ENCODE assay signal across 8 mouse cellular contexts in the genomic region with DNA sequence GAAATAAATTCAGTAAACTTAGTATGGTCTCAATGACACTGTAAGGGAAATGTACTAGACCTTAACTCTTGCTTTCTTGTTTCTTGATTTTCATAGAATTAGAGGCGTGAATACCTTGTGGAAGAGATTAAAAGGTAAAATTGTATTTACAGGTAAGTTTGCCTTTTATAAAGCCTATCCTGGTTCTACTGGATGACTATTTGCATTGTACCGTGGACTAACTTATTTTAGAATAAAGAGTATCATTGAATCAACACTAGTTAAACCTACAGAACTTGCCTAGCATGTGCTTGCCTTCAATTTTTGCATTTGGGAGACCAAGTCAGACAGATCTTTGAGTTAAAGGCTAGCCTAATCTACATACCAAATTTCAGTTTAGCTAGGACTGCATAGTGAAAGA. TPM values are rescaled to one million over a fixed set of nuclear protein-coding genes. Genes with fewer than 3 reads are reported as not detected.
DNase-seq lines count a peak whose midpoint lies in the region; ATAC-seq and TF ChIP-seq lines count a peak whose summit lies in the region.

No protein-coding gene starts in this region.

- peak overlapping the region; percentile 95 for H3K9ac ChIP-seq in embryonic facial prominence, embryonic 12.5 days
- peak overlapping the region; percentile 97 for H3K9ac ChIP-seq in intestine, embryonic 14.5 days (ENCODE audit: low read length)
- H3K9ac ChIP-seq in midbrain, postnatal 0 days (replicated peaks; ENCODE audit: low read length, poor library complexity, severe bottlenecking), result peak overlapping the region; percentile 99; the same call in 1 of the 2 replicates

- no peak for ATAC-seq in embryonic facial prominence, embryonic 12.5 days (ENCODE audit: insufficient number of reproducible peaks, insufficient read depth, low FRiP score, low TSS enrichment)
- no peak for ATAC-seq in intestine, embryonic 14.5 days (replicated peaks; ENCODE audit: low FRiP score, low TSS enrichment, low read depth)
- no peak for ATAC-seq in midbrain, postnatal 0 days (ENCODE audit: low FRiP score)
- no peak for ATAC-seq in monocyte, adult 5-6 weeks (replicated peaks; ENCODE audit: insufficient number of reproducible peaks, low FRiP score, low TSS enrichment, poor library complexity, severe bottlenecking)

- peaks cover 18% of the 10 kb centered on the region; the same call in 1 of the 2 replicates for H3K36me3 ChIP-seq in embryonic facial prominence, embryonic 12.5 days
- peaks cover 31% of the 10 kb centered on the region for H3K36me3 ChIP-seq in intestine, embryonic 14.5 days (ENCODE audit: control insufficient read depth, insufficient read depth, low read length)
- no peaks in the 10 kb centered on the region for H3K36me3 ChIP-seq in midbrain, postnatal 0 days (ENCODE audit: insufficient read depth, low read length)

- peak overlapping the region; percentile 99 for H3K4me3 ChIP-seq in layer of hippocampus, adult 2 months
- H3K4me3 ChIP-seq in embryonic facial prominence, embryonic 12.5 days, result peak overlapping the region; percentile 83
- peak overlapping the region; percentile 92 for H3K4me3 ChIP-seq in intestine, embryonic 14.5 days (ENCODE audit: low read depth, low read length)
- H3K4me3 ChIP-seq in midbrain, postnatal 0 days (ENCODE audit: low read depth, low read length), result peak overlapping the region; percentile 97

- 56% methylated on average over 2 of the region's 2 CpGs for WGBS in embryonic facial prominence, embryonic 12.5 days
- 34% methylated on average over 2 of the region's 2 CpGs for WGBS in intestine, embryonic 14.5 days
- 61% methylated on average over 2 of the region's 2 CpGs for WGBS in midbrain, postnatal 0 days

- H3K4me2 ChIP-seq in embryonic facial prominence, embryonic 12.5 days (replicated peaks), result peak overlapping the region; percentile 56
- peak overlapping the region; percentile 86 for H3K4me2 ChIP-seq in intestine, embryonic 14.5 days (ENCODE audit: low read length)
- peak overlapping the region; percentile 46 for H3K4me2 ChIP-seq in midbrain, postnatal 0 days (ENCODE audit: low read depth, low read length, poor library complexity, severe bottlenecking)

- H3K27me3 ChIP-seq in embryonic facial prominence, embryonic 12.5 days, result no peaks in the 10 kb centered on the region
- no peaks in the 10 kb centered on the region for H3K27me3 ChIP-seq in intestine, embryonic 14.5 days (replicated peaks; ENCODE audit: control insufficient read depth, insufficient read depth, low read length)
- H3K27me3 ChIP-seq in midbrain, postnatal 0 days (ENCODE audit: insufficient read depth, low read length), result no peaks in the 10 kb centered on the region

- no peak for TF ChIP-seq CTCF in layer of hippocampus, adult 2 months (conservative IDR thresholded peaks at IDR 0.05)
- no peak for TF ChIP-seq CTCF in midbrain, postnatal 0 days (IDR thresholded peaks at IDR 0.05)

- H3K4me1 ChIP-seq in embryonic facial prominence, embryonic 12.5 days, result peaks cover 13% of the 10 kb centered on the region
- H3K4me1 ChIP-seq in intestine, embryonic 14.5 days (replicated peaks; ENCODE audit: control insufficient read depth, insufficient read depth, low read length), result peaks cover 11% of the 10 kb centered on the region
- H3K4me1 ChIP-seq in midbrain, postnatal 0 days (ENCODE audit: insufficient read depth, low read length), result peaks cover 5% of the 10 kb centered on the region; the same call in 1 of the 2 replicates

- H3K9me3 ChIP-seq in embryonic facial prominence, embryonic 12.5 days, result no peaks in the 10 kb centered on the region
- H3K9me3 ChIP-seq in intestine, embryonic 14.5 days (ENCODE audit: control insufficient read depth, low read length), result 0 out of 2 replicates have a peak, but pooled peaks cover 3% of the 10 kb centered on the region
- H3K9me3 ChIP-seq in midbrain, postnatal 0 days (ENCODE audit: low read length), result no peaks in the 10 kb centered on the region

- H3K27ac ChIP-seq in layer of hippocampus, adult 2 months, result peak overlapping the region; percentile 98; the same call in 1 of the 2 replicates
- peak overlapping the region; percentile 98 for H3K27ac ChIP-seq in embryonic facial prominence, embryonic 12.5 days
- H3K27ac ChIP-seq in intestine, embryonic 14.5 days (ENCODE audit: low read depth), result peak overlapping the region; percentile 99; the same call in 1 of the 2 replicates
- no peak overlapping the region for H3K27ac ChIP-seq in midbrain, postnatal 0 days (ENCODE audit: low read depth, low read length)

- no peak for DNase-seq in layer of hippocampus, adult 2 months (ENCODE audit: low spot score in 2 of 2)
- DNase-seq in layer of hippocampus, adult 18-20 months (ENCODE audit: low spot score in 2 of 2), result no peak
- no peak for DNase-seq in intestine, embryonic 14.5 days (ENCODE audit: low spot score)
- DNase-seq in midbrain, postnatal 0 days (ENCODE audit: low spot score), result no peak
- DNase-seq in thymus, postnatal 4 days, result no peak
- DNase-seq in spleen, adult 12 weeks (ENCODE audit: low spot score), result no peak

RNA-seq across cellular contexts. Expression of a gene that starts 1.0 kb away (rescaled TPM):
- 10 to 100 TPM; 19.2 to 21.2 TPM for total RNA-seq in layer of hippocampus, adult 2 months (2021)
- 10 to 100 TPM; 15.3 to 16.8 TPM for total RNA-seq in layer of hippocampus, adult 18-20 months (2021)
- 50.8 and 55.2 TPM in 2 replicates for polyA plus RNA-seq in embryonic facial prominence, embryonic 12.5 days (2016; fragmentation: Nextera tagmentation; extraction: Ambion mirVana)
- 45.9 and 53.6 TPM in 2 replicates for polyA plus RNA-seq in intestine, embryonic 14.5 days (2014; fragmentation: Nextera tagmentation; extraction: Ambion mirVana)
- total RNA-seq in midbrain, postnatal 0 days (2014; rRNA removed), result 27.7 and 33.7 TPM in 2 replicates
- polyA plus RNA-seq in midbrain, postnatal 0 days (2015; fragmentation: Nextera tagmentation; extraction: Ambion mirVana), result 25.5 and 25.6 TPM in 2 replicates
- 136 to 145 TPM (median 140 TPM) in 3 replicates for total RNA-seq in monocyte, adult 5-6 weeks (2017)
